Mouse (Mus musculus) monocyte, adult 5-6 weeks (primary cell): Measurements from ENCODE around the gene Stk32b. TPM values are rescaled to one million over a fixed set of nuclear protein-coding genes. Genes with fewer than 3 reads are reported as not detected.

Experiments used
- ATAC-seq: fragments of 153-309, 156-312 bp; replicated peaks from 2 replicates; pipeline ENCODE4 v1.8.0; 2017; ENCODE audit warnings: mild to moderate bottlenecking; ENCODE audit not compliant: low TSS enrichment, insufficient number of reproducible peaks, severe bottlenecking, poor library complexity, low FRiP score
- total RNA-seq: library from RNA; stranded (forward); fragments of 200-1000, 200-491, 200-594 nt; gene quantifications from 3 replicates; pipeline ENCODE4 v1.2.3, GENCODE M21; 2017

The Stk32b gene
- total RNA-seq, 1 experiment from 2014 or later: not detected

DNA sequence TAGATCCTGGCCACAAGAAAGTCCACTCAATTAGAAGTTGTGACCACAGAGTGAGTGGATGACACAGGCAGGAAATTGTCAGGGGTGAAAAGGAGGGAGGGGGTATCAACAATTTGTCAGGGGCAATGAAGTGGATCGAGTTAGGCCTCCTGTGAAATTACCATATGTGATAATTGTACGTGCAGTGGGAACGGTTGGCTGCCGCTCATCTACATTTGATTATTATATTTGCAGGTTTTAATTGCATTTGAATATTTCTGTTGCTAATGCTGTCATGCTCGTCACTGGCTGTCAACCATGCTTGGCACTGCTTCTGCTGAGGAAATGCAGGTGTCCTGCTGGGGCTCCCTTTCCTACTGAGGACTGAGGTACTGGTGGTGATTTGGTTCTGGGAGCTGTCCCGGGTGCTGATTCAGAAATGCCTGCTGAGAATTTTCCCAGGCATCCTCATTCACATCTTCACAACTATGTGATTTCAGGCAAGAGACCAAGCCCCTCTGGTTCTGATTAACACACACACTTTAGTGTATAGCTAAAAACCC is 159.6 kb downstream of the Stk32b start:
- ATAC-seq: no peak

DNA sequence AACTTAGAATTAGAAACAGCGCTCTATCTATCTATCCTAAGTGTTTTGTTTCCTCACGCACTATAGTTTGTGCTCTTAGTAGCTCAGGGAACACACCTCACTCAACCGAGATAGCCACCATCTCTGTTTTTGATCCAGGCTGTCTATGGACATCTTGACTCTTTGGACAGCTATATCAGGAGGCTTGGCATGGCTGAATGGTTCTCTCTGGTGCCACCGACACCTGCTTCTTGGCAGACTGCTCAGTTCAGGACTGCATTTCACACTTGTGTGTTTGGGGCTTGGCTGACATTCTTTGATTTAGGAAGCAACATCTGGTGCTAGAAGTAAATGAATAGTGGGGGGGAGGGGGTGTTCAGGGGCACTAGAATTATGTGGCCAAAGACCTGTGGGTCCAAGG is 162.7 kb downstream of the Stk32b start:
- no peak for ATAC-seq

DNA sequence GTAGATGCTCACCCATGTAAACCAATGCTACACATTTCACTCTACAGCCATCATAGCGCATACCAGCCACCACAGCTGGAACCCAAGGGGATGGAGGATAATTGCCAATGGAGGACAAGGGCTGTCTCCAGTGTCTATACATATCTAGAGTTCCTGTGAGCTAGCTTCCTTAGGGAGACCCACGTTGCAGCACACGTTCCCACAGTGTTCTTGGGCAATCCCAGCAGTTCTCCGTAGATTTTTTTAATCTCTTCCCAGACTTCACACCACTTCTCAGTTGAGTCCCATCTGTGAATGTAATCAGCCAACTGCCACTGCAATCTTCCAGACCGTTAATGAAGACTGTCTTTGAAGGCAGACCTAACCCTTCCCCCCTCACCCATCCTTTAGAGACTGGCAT is 165.3 kb downstream of the Stk32b start:
- no peak for ATAC-seq

DNA sequence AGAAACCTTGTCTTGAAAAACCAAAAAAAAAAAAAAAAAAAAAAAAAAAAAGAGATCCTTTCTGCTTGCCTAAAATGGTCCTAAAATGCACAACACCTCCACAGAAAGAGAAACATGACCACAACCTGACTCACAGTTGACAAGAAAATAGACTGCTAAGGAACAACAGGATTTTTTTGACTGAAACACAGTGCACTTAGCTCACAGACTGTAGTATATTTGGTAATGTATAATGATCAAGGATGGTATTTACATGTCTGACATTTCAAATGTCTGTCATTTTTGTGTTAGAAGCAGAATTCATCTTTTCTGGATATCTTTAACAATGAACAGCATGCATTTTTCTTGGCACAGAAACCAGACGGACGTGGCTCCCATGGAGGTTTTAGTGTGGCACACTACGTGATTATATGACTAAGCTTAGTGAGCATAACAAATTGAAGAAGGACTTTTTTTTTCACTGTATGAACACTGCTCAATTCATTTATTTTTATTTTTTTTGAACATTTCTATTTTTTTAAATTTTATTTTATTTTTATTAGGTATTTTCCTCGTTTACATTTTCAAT is 181.2 kb downstream of the Stk32b start:
- ATAC-seq: no peak

DNA sequence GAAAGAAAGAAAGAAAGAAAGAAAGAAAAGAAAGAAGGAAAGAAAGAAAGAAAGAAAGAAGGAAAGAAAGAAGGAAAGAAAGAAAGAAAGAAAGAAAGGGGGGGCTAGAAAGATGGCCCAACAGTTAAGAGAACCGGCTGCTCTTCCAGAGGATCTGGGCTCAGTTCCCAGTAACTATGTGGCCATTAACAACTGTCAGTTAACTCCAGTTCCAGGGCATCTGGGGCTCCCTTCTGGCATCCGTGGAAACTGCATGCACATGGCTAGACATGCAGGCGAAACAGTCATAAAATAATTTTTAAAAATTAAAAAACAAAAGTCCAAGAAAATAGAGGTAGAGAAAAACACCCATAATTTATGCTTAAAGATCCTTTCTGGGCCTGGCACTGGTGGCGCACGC is 181.7 kb downstream of the Stk32b start:
- no peak for ATAC-seq

DNA sequence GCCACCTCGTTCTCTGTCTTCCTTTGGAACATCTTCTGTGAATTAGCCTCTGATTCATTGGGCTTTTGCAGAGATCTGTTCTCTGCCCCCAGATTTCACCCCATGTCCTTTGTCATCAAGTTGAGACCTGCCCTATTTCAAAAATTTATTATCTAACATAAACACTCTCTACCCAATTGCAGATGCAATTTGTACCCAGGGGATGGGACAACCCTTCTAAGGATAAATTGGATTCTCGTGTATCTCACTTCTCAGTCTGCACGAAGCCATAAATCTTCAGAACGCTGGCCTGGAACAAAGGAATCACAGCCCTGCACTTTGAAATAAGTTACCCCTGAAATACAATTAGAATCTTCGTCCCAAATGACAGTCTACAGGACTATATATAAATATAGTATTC is 191.6 kb downstream of the Stk32b start:
- ATAC-seq: no peak

DNA sequence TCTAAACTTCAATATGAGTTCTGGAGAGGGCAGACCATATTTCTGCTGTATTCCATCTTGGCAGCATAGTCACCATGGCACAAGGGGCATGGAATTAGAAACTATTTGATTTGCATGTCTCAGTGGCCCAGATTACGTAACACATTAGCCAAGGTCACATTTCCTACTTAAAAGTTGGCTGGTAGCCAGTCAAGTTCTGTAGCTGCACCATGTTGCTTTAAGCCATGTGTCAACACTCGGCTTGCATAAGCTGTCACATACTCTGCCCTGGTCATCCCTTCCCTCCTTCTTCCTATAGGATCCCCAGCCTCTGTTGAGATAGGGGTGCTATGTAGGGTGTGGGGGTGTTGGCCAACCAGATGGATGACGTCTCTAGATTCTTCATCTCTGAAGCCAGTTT is 196.5 kb downstream of the Stk32b start:
- no peak for ATAC-seq

DNA sequence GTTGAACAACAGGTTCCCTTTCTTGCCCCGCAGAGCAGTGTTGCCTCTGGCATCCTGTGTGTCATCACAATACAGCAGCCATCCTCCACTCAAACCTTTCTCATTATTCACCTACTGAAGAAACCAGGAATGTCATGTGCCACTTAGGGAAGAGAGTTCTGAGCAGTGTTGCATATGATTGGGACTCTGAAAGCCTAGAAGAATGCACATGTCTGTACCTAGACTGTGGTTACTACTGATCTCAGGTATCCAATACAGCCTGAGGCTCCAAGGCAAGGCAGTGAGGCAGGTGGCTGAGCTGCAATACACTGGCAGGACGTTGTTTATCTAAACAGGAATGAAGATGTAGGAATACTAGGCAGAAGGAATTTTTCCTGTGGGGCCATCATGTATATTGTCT is 204.5 kb downstream of the Stk32b start:
- no peak for ATAC-seq

DNA sequence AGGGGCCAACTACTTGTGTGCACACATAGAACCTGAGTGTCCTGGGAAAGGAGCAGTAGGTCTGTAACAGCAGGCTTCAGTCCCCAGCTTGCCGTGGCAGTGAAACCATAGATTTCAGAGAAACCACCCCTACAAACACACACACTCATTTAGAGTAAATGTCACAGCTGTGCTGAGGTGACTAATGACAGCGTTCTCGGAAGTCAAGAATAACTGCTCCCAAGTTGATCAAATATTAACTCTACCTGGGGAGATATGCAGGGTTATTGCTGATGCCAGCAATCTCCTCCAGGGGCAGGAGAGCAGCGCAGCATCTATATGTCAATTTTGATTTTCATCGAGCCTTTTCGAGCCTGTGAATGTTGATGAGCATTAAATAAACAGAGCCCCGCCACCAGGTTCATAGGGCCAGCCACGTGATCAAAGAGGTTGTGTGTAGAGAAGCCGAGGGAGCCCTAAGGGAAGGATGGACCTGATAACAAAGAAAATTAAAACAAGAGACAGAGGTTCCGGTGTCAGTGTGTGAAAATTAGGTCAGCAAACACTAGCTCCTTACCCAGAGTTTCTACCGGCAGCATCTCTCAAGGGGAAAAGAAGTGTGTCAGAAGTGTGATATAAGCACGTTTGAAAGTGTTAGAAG is 210.0 kb downstream of the Stk32b start:
- ATAC-seq: no peak

DNA sequence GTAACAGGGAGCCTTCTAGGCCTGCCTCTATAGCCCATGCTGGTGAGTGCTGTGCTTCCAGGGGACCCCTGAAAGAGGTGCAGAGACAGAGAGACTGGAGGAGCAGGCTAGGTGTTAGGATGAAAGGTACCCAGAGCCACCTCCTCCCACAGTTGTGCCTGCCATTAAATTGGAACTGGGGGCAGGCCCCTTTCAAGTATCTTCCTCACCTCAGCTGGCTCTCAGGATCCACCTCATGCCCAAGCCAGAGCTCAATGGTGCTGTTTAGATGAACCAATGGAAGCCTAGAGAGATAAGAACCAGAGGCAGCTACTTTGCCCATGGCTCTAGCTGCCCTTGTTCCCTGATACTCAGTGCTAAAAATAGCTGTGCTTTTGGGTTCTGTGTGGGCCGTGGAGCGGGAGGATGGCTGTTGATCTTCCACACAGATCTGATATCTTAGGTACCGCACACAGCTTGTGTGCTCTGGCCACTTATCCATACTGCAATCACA is 221.9 kb downstream of the Stk32b start:
- no peak for ATAC-seq

DNA sequence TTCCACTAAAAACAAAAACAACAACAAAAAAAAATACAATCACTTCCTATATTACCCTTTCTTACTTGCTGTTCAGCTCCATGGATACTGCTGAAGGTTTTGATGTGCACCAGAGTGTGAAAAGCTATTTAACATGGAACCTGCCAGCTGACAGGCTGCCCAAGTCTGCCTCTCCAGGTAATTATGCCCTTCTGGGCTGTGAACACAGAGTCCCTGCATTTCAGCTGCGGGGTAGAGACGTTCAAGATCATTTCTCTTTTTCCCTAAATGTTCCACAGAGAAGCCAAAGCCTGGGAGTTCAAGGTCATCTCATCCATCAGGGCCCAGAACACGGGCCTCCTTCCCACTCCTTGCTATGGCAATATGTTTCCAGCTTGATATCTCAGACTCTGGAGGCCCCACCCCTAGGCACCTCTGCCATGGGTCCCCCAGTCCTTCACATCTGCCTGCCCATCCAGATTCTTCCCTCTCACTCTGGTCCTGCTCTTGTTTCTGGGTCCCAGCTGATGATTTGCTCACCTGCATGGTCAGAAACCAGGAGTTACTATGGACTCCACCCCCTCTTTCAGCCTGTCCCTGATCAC is 244.9 kb downstream of the Stk32b start:
- ATAC-seq: no peak

DNA sequence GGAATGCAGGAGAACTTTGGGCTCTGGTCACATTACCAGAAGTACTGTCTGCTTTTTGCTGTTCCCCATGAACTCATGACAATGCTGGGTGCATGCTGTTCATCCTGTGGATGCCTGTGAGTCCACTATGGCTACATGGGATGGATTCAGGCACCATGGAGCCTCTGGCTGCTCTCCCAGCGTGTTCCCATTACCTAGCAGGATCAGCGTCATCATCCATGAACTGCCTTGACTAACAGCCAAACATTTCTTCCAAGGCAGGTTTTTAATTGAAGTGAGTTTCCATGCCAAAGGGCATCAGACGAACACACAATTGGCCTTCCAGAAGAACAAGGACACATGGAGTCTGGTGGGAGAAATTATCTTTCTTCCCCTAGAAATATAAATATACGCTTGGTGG is 245.4 kb downstream of the Stk32b start:
- no peak for ATAC-seq

DNA sequence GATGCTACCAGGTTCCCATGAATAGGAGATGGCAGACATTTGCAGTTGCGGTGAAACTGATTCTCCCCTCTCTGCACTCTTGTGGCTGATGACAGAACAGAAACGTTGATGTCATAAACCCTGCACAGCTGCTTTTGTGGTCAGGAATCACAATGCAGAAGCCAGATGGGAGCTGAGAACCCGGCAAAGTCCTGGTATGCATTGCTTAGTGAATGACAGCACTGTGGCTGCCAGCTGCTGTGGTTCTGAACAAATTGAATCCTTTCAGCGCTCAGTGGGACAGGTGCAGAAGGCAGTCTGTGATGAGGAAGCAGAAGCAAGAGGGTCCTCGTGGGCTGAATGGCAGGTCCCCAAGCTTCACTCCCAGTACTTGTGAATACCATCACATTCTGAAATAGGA is 247.9 kb downstream of the Stk32b start:
- ATAC-seq: no peak

DNA sequence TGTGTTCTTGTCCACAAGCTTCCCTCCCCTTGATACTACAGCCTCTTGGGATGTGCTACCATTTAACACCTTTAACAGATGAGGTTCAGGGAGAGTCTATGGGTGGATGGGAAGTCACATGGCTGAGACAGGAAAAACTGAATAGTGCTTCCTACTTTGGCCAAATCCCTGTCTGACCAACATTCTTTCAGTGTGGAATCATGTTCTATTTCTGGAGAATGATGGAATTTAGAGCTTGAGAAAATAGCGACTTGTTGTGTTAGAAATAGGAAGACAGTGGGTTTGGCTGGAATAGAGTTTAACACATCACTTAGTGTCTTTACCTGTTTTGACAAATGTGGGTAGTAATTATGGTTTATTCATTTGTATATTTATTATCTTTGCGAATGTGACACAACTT is 249.3 kb downstream of the Stk32b start:
- ATAC-seq: no peak

DNA sequence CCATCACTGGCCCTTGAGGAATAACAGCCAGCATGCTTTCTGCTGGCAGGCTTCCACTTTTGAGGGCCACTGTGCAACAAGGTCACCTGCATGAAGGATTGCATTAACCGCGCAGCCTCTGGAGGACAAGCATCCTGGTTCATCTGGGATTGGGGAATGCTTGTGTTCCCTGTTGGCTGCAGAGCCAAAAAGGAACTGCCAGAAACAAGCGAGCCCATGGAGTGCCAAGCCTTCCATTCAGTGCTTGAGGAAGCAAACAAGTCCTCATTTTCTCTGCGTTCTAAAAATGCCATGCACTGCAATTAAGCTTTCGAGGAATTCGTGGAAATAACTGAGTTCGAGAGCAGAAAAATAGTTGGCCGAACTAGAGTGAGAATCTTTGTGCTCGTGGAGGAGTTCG is 251.5 kb downstream of the Stk32b start:
- no peak for ATAC-seq

DNA sequence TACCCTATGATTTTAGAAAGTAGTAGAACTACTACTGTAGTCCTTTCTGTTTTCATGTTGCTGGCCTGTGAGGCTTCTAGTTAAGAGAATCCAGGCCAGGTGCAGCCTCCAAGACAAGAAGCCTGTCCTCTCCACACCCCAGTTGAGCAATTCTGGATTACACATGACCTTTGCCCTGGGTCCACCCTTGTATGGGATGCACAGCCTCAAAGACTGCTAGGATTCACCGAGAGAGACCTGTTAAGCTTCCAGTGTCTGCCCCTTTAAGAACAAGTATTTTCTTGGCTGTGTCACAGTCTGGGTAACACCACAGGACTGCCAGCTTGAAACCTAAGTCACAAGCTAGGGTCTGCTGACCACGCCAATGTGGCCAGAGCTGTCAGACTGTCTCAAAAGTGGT is 258.7 kb downstream of the Stk32b start:
- no peak for ATAC-seq

DNA sequence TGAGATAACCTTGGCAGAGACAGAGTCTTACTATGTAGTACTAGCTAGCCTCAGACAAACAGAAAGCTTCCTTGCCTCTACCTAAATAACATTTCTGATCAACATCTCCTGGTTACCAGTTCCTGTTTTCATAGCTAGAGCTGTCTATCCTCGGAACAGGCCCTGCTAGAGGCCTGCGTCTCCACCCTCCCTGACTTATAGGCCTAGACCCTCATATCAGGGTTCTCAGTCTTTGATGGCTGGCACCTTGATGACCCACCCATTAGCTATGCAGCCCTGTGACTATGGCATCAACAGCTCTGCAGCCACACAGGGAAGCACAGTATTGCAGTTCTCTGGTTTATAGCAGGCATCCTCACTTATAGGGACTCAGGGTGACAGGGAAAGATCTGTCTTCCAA is 259.1 kb downstream of the Stk32b start:
- ATAC-seq: no peak

DNA sequence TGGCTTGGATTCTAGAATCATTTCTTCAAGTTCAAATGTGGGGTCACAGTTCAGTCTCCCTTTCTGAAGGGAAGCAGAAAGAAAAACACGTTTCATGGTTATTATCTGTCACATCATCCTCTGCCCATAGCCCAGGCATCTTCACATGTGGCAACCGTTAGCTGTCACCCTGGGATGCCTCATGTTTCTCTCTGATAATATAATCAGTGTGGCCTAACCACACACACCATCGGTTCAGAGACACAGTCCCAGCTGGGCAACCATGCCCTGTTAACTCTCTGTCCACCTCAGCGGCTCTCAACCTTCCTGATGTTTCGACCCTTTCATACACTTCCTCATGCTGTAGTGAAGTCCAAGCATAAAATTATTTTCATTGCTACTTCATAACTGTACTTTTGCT is 259.8 kb downstream of the Stk32b start:
- no peak for ATAC-seq

DNA sequence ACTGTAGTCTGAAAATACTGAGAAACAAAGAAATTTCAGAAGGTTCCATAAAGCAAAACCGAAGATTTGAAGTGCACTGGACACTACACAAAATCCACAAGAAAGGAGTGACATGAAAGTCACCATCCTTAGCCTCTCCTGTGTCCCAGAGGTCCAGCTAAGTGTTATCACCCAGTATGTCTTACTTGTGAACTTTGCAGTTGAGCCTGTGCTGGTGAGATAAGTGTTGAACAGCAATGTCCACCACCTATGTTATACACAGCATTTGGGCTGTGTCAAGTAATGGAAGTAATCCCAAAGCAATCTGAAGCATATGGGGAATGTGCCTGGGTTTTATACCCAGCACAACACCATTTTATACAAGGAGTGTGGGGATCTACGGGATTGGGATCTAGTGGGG is 260.4 kb downstream of the Stk32b start:
- no peak for ATAC-seq

DNA sequence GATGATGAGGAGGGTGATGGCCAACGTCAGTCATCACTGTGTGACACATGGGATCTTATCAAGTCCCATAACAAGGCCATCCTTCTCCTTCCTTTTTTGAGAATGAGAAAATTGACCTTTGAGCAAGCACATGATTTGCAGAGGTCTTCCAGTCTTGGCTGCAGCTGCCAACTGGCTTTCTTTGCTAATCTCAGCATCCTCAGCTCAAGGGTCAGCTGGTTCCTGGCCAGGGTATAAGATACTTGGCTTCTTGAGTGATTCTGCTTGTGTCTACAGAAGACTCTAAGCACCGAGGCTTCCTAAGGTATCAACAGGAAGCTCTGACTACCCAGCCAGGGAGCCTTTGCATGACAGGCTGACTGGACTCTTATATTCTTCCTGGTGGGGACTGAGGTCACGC is 269.4 kb downstream of the Stk32b start:
- no peak for ATAC-seq
